Mouse (Mus musculus): ENCODE measurements around the gene Mia.

Mia gene

DNA sequence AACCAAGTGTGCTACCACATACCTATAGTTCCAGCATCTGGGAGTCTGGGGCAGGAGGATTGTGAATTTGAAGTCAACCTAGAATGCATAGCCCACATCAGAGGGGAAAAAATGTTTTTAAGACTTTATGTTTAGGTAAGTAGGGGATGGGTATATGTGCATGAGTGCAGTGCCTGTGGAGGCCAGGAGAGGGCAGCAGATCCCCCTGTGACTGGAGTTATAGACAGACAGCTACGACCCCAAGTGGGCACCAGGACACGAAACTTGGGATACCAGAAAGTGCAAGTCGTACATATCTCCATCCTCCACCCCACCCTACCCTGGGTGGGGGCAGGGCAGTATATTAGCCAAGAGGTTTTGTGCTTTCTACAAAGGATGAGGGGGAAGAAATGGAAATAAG is 4.0 kb upstream of the Mia start:
- DNase-seq = peak in 1 of 2 experiments; percentile 26

DNA sequence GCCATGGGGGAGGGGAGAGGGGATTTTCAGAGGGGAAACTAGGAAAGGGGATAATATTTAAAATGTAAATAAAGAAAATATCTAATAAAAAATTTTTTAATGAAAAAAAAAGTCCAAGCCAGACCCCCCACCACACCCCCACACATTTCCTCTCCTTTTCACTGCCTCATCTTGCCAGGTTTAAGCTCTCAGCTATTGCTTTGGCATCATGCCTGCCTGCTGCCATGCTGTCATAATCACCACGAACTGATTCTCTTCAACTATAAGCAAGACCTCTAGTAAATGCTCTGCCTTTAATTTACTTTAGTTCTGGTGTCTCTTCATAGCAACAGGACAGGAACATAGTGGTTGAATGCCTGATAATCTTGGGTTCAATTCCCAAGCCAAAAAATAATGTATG is 1.5 kb upstream of the Mia start:
- DNase-seq = no peak

DNA sequence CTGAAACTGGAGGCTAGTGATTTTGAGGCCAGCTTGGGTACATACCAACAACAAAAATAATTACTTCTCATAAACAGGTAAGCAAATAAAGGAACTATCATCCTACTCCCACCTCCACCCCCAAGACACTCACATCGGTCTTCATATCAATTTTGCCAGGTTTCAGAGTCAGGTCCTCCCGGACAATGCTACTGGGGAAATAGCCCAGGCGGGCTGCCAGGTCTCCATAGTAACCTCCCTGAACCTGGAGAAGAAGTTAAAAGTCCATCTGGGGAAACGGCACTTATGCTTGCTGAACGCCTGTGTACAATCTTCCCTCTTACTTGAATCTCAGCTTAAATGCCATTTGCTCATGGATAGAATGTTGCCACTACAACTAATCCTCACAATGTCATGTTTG is 921 bp downstream of the Mia start:
- no peak for DNase-seq

GRCm38 (mm10) chr7:27179217-27179918 is 1.6 kb downstream of the Mia start:
- DNase-seq = no peak

DNA sequence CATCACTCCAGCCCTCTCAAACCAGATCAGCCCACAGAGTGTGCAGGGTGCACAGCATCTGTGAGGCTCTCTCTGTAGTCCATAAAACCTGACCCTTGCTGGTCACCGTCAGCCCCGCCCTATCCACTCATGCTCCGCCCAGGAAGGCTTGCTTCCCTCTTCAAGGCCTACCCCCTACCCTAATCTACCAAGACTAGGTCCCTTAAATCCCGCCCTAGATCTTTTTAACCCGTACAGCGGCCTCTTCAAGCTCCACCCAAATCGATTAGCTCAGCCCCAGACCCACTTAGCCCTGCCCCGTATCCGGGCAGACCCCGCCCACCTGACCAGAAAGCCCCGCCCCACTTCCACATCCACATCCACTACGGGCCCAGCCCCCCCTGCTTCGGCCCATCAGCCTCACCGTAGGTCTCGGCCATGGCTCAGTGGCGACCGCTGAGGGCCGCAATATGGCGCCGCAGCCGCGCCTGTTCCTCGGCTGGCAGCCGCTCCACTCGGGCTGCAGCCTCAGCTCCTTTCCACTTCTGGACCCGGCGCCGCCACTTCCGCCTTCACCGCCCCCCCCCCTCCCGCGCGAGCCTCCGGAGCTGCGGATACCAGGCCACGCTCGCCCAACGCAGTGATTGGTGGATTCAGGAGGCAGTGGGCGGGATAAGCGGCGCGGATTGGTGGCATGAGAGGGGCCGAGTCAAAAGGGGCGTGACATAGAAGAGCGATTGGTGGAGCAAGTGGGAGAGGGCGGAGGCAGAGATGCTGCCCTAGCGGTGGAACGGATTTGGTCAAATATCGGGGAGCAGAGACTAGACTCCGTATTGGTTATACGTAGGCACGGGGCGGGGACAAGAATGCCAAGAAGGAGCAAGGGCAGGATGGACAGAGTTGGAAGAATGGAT is 2.4 kb downstream of the Mia start, which contains the start of gene Rab4b:
Gene Rab4b (minus strand): TSS at position 573 of the 893 bp plus-strand sequence.
- DNase-seq = peak; percentile 99 to 100

- no peak for DNase-seq
These were observed 3.0 kb downstream of the Mia start for GRCm38 (mm10) chr7:27177942-27178323.

GRCm38 (mm10) chr7:27174896-27175295 is 6.1 kb downstream of the Mia start:
- no peak for DNase-seq

GRCm38 (mm10) chr7:27174496-27174895 is 6.5 kb downstream of the Mia start:
- DNase-seq = no peak

DNA sequence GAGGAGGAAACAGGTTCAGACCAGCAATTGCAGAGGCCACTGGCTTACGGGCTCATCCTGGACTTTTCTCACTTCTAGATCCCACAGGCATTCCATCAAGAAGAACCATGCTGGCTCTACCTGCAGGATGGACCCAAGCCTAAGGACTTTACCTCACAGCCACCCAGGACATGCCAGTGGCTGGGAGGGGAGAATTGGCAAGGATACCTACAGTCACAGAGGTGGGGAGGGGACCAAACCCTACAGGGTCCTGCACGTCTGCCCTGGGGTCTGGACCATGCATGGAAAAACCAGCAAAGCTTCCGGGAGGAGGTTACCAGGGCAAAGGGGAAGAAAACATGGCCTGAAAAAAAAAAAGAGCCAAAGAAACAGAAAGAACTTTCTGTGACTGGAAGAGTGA is 10.0 kb downstream of the Mia start:
- DNase-seq = no peak

DNA sequence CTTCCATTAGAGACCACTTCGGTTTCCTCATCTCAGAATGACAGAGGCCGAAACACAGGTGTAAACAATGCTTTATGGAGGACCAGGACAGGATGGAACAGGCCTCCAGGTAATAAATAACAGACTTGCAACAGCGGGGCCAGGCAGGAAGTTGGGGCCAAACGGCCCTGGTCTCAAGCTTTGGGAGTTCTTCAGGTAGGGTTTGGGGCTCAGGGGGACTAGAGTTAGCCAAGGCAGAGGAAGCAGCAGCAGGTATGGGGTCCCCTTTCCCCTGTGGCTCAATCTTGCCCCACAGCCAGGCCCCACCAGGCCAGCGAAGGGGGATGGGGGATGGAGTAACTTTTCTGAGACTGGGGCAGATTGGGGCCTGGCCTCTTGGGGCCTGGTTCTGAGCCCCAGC is 12.6 kb downstream of the Mia start:
- no peak for DNase-seq

DNA sequence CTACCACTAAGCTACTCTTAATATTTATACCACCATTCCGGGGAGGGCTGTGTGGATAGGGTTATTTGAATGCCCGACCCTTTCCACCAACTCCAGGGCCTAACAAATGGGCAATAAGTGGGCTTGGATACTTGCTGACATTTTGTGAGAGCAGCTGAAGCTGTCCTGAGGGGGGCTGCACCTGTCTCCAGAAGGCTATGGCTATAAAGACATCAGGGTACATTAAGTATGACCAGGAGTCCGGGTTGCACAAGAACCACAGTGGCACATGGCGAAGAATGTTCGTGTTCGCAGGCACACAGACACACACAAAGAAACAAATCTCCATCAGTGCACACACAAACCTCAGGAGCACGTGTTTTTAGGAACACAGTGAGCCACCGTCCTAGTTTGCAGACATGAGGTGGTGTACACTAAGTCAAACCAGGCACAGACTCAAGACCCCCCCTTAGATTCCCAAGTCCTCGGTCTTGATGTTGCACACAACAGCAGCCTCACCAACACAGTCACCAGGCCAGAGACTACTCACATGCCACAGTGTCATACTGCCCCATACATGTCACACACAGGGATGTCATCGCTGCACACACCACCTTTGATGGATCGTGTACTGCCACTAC is 13.4 kb downstream of the Mia start:
- DNase-seq = no peak

GRCm38 (mm10) chr7:27166614-27167474 is 14.1 kb downstream of the Mia start, which contains the start of gene Egln2:
Egln2 (minus strand) TSS chr7:27166802.
- peak; percentile 89 to 94 for DNase-seq

- peak; percentile 81 to 83 for DNase-seq
These were observed 14.7 kb downstream of the Mia start for GRCm38 (mm10) chr7:27166229-27166613.

DNA sequence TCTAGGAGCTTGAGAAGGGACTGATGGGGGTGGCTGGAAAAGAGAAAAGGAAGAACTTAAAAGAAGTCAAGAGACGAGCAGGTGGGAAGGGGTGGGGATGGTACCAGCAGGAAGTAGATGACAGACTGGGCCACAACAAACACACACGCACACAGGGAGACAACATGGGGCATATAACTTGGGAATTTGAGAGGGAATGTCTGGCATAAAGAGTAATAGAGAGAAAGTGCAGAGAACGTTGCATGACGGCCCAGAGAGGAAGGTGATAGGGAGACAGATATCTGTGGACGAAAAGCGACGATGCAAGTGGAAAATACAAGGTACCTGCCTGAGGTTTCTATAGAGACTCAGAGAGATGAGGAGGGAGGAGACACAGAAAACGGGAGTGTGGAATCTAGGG is 15.3 kb downstream of the Mia start:
- DNase-seq = no peak

GRCm38 (mm10) chr7:27165007-27165655 is 15.8 kb downstream of the Mia start:
- DNase-seq = peak in 1 of 2 experiments; percentile 40

DNA sequence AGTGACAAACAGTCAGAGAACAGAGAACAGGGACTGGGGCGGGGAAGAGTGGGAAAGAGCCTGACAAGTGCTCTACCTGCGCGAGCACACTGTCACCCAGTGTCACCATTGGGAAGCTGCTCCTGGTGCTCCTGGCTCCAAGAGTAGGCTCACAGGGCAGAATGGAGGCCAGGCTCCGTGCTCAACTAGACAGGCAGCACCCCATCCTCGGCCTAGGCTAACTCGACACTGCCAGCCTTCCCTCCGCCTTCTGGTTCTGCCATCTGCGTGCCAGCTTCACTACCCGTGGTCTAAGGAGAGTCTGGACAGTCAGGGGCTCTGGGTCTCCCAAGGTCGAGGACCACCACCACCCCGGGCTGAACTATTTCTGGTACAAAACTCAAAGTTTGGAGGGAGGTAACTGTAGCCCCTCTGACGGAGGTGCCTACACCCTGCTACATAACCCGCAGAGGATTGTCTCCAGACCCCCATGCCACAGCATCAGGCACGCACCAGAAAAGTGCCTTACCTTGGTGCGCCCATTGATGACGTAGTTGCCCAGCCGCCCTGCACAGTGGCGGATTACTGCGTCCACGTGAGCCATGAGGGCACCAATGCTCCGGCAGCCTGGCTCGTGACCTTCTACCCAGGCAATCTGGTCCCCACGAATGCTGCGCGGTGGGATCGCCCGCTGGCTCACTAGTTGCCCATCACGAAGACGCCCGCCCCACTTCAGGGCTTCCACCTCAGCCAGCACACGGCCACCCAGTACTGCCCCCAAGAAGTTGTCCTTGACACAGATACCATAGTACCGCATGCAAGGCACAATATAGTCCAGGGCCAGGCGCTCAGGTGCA is 16.6 kb downstream of the Mia start:
- no peak for DNase-seq

GRCm38 (mm10) chr7:27163450-27163805 is 17.5 kb downstream of the Mia start:
- DNase-seq = no peak

DNA sequence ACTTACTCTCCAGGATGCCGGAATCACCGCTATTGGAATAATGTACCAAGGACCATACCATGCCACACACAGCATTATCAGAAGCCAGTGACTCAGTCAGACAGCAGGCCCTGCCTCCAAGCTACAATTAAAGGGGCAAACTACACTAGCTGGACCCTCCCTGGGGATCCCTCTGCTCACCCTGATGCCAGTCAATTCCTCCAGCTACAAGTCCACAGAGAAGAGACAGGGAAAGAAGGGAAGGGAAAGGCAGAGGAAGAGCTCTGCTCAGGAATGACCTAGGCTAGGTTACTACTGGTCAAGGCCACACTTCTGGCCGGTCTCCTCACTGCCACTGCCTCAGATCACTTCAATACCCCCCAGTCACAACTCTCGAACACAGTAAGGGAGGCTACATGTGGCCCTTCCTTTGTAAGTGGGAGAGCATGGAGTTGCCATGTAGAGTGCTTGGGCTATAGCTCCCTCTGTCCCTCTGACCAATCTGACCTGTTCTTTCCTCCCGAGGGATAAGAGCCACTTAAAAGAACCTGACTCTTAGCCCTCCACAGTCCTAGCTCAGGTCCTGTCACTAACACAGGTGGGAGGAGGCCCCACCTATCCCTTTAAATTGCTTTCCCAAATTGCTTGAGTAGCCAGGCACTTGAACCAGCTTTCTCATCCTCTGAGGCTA is 18.0 kb downstream of the Mia start:
- no peak for DNase-seq

DNA sequence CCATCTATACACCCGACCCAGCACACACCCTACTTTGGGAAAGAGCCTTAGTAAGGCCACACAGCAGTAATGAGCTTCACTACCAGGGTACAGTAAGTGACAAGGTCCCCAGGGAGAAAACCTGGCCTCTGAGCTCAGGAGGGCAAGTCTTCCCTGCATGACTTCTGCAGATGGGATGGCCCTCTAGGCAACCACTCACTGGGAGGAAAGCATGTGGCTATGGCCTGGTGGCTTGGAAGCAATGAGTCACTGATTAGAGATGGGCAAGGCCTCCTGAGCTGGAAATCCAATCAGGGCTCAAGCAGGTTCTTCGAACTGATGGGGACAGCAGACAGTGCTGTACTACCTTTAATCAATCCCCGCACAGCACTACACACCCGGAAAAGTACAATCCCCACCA is 19.2 kb downstream of the Mia start:
- no peak for DNase-seq

- DNase-seq = no peak
These were observed 20.0 kb downstream of the Mia start for GRCm38 (mm10) chr7:27160921-27161320.

DNA sequence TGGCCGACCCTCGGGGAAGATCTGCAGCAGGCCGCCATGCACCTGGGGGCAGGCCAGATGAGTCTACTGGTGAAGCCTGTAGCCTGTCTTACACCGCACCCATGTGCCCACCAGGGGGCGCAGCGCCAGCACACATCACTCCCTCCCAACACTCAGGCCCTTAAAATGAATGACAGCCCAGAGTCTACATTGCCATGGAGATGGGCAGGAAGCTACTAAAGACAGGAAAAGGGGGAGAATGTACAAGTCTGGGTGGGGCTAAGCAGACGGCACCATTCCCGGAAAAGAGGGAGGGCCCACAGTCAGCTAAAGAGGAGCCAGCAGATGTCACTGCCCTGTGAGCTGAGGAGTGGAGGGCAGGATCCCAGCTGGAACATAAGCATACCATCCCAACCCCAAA is 21.1 kb downstream of the Mia start:
- peak; percentile 82 to 88 for DNase-seq

Measured in thymus, adult 18-20 months (tissue).